Comparison of ENCODE assay signal across 19 mouse cellular contexts in the genomic region with DNA sequence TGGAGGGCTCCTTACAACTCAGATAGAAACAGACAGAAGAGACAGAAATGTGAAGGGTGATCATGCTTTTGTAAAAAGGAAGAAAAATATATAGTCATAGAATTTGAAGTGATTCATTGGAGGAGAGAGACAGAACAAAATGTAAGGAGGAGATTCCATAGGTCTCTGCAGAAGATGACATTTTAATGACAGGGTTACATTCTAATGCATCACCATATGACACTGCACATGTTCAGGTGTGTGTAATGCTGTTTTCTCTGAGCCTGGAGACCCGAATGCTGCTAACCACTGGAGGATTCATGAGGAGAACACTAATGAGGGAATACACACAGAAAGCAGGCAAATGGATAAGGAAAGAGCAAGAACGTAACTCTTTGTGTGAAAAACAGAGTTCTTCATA. TPM values are rescaled to one million over a fixed set of nuclear protein-coding genes. Genes with fewer than 3 reads are reported as not detected.
"Had no signal": no experiment of that assay in that cellular context is flagged by ENCODE, and none has a peak within 500 bp of the region (broad histone marks: within the 10 kb centered on the region; RNA-seq: fewer than 3 reads in every experiment).

No protein-coding gene starts in this region.

- H3K36me3 ChIP-seq: intestine, embryonic 15.5 days; limb, embryonic 10.5 days; midbrain, embryonic 12.5 days had no signal

- H3K4me2 ChIP-seq: intestine, embryonic 15.5 days; midbrain, embryonic 12.5 days had no signal

- ATAC-seq: intestine, embryonic 15.5 days; midbrain, embryonic 16.5 days had no signal

- H3K9me3 ChIP-seq: intestine, embryonic 15.5 days; limb, embryonic 10.5 days; midbrain, embryonic 12.5 days had no signal

- DNase-seq: kidney, adult 18-20 months; kidney, postnatal 10 days; right cerebral cortex, postnatal 14 days had no signal

- H3K4me3 ChIP-seq: intestine, embryonic 15.5 days; left cerebral cortex, adult 2 months; limb, embryonic 10.5 days; midbrain, embryonic 12.5 days had no signal

- H3K4me1 ChIP-seq: intestine, embryonic 15.5 days; limb, embryonic 10.5 days; midbrain, embryonic 12.5 days had no signal

- H3K9ac ChIP-seq: intestine, embryonic 15.5 days; midbrain, embryonic 12.5 days had no signal

- H3K27me3 ChIP-seq: intestine, embryonic 15.5 days; midbrain, embryonic 12.5 days had no signal

- H3K27ac ChIP-seq: intestine, embryonic 15.5 days; left cerebral cortex, adult 2 months; limb, embryonic 10.5 days; midbrain, embryonic 12.5 days had no signal

RNA-seq across cellular contexts. Expression of gene Cd69, which starts 0.8 kb away (rescaled TPM):
- total RNA-seq: layer of hippocampus, adult 8-10 months; layer of hippocampus, postnatal 14 days; left cerebral cortex, adult 2 months; left cerebral cortex, postnatal 14 days had no signal
- polyA plus RNA-seq: midbrain, embryonic 12.5 days; midbrain, embryonic 16.5 days; neural tube, embryonic 14.5 days had no signal

RNA-seq across cellular contexts. Expression of gene 4922502D21Rik, which starts 57.1 kb away (rescaled TPM):
- total RNA-seq: layer of hippocampus, adult 8-10 months; layer of hippocampus, postnatal 14 days; left cerebral cortex, adult 2 months; left cerebral cortex, postnatal 14 days; megakaryocyte-erythroid progenitor cell, adult 5-6 weeks had no signal
- polyA plus RNA-seq: intestine, embryonic 15.5 days; kidney, embryonic 14.5 days; large intestine, adult 2 months; limb, embryonic 10.5 days; limb, embryonic 14.5 days; liver, embryonic 16.5 days; lung, embryonic 16.5 days; midbrain, embryonic 12.5 days; midbrain, embryonic 16.5 days; neural tube, embryonic 14.5 days; stomach, embryonic 14.5 days had no signal
